Mouse (Mus musculus): ENCODE data around the gene Clba1.

- TF ChIP-seq ZC3H11A (IDR thresholded peaks at IDR 0.05; ENCODE audit: borderline replicate concordance, low read depth, low read length) (no peak), ZNF384 (IDR thresholded peaks at IDR 0.05; ENCODE audit: low read depth, low read length) (no peak), HCFC1 (IDR thresholded peaks at IDR 0.05; ENCODE audit: borderline replicate concordance, insufficient read depth, low read length) (no peak), MAFK (IDR thresholded peaks at IDR 0.05; ENCODE audit: insufficient read depth, low read depth, low read length) (no peak), CHD2 (IDR thresholded peaks at IDR 0.05; ENCODE audit: low read depth, low read length) (no peak)
Measured at GRCm38 (mm10) chr12:112833527-112833926, 24.8 kb downstream of the Clba1 start.
